In the genomic region with DNA sequence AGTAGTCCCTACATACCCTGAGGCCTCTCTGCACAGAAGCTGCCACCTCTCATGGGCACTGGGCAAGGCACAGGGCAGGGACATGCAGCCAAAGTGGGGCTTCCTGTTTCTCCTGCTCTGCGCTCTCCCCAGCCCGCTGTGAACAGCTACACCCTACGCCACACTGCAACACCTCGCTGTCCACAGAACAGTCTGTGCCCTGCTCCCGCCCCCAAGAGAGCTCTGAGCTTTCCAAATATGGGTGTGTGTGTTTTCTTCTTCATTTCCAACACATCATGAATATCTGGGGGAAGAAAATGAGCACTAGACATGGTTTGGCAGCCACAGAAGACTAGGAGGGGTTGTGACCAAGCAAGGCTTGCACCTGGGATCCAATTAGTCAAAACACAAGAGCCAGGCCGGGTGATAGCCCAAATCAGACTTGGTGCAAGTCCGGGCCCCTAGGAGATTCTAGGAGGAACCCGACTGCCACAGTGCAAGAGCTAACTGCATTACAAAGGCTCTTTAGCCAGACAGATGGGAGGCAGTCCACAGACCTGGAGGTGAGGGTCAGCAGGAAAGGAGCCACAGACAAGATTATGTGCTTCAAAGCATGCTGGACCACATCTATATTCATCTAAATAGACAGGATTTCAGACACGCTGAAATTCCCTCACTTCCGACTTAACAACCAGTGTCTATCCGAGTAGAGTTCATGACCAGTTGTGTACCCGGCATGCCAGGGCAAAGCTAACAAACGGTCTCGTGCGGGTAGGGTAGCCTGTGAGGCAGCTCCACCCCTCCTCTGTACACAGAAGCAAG, we compare ENCODE assay signal across 8 mouse cellular contexts. TPM values are rescaled to one million over a fixed set of nuclear protein-coding genes. Genes with fewer than 3 reads are reported as not detected.
DNase-seq lines count a peak whose midpoint lies in the region; ATAC-seq lines count a peak whose summit lies in the region.
"Had no signal": no experiment of that assay in that cellular context is flagged by ENCODE, and none has a peak within 500 bp of the region (broad histone marks: within the 10 kb centered on the region; RNA-seq: fewer than 3 reads in every experiment).

No protein-coding gene starts in this region.

- 91% methylated on average over 15 of the region's 15 CpGs for WGBS in hindbrain, embryonic 12.5 days
- WGBS in hindbrain, embryonic 13.5 days, result 91% methylated on average over 15 of the region's 15 CpGs

- H3K4me2 ChIP-seq in hindbrain, embryonic 12.5 days (replicated peaks), result no peak overlapping the region
- no peak overlapping the region for H3K4me2 ChIP-seq in hindbrain, embryonic 13.5 days
- H3K4me2 ChIP-seq: heart, embryonic 13.5 days had no signal

- no peaks in the 10 kb centered on the region for H3K36me3 ChIP-seq in hindbrain, embryonic 12.5 days
- 0 out of 2 replicates have a peak, but pooled peaks cover 13% of the 10 kb centered on the region for H3K36me3 ChIP-seq in hindbrain, embryonic 13.5 days

- no peaks in the 10 kb centered on the region for H3K27me3 ChIP-seq in hindbrain, embryonic 12.5 days
- no peaks in the 10 kb centered on the region for H3K27me3 ChIP-seq in hindbrain, embryonic 13.5 days
- H3K27me3 ChIP-seq: heart, embryonic 13.5 days had no signal

- H3K4me3 ChIP-seq in hindbrain, embryonic 12.5 days, result no peak overlapping the region
- no peak overlapping the region for H3K4me3 ChIP-seq in hindbrain, embryonic 13.5 days
- H3K4me3 ChIP-seq: heart, embryonic 13.5 days had no signal

- peak; percentile 5; the same call in 1 of the 2 replicates for ATAC-seq in hindbrain, embryonic 12.5 days (ENCODE audit: low FRiP score)
- ATAC-seq in hindbrain, embryonic 13.5 days (ENCODE audit: low FRiP score), result no peak

- H3K9ac ChIP-seq in hindbrain, embryonic 12.5 days, result no peak overlapping the region
- H3K9ac ChIP-seq in hindbrain, embryonic 13.5 days, result no peak overlapping the region
- H3K9ac ChIP-seq: heart, embryonic 13.5 days had no signal

- peak; percentile 39 for DNase-seq in 416B (ENCODE audit: low read depth)
- peak; percentile 85 for DNase-seq in brain, adult 2 months (ENCODE audit: low read depth, low spot score)
- peak; percentile 30 to 46 for DNase-seq in lung, postnatal 4 days
- no peak for DNase-seq in urinary bladder, adult 2 months (ENCODE audit: low spot score)
- DNase-seq in spleen, adult 12 weeks (ENCODE audit: low spot score), result no peak

- no peak overlapping the region for H3K27ac ChIP-seq in hindbrain, embryonic 12.5 days
- H3K27ac ChIP-seq in hindbrain, embryonic 13.5 days, result no peak overlapping the region; the same call in 1 of the 2 replicates
- H3K27ac ChIP-seq: heart, embryonic 13.5 days had no signal

- no peaks in the 10 kb centered on the region; the same call in 1 of the 2 replicates for H3K4me1 ChIP-seq in hindbrain, embryonic 12.5 days
- peaks cover 12% of the 10 kb centered on the region; the same call in 1 of the 2 replicates for H3K4me1 ChIP-seq in hindbrain, embryonic 13.5 days (replicated peaks)

- no peaks in the 10 kb centered on the region for H3K9me3 ChIP-seq in hindbrain, embryonic 12.5 days (replicated peaks)
- H3K9me3 ChIP-seq in hindbrain, embryonic 13.5 days, result no peaks in the 10 kb centered on the region
- H3K9me3 ChIP-seq: heart, embryonic 13.5 days had no signal

RNA-seq across cellular contexts. Expression of gene Ttc7b, which starts 39.8 kb away (rescaled TPM):
- 5.1 and 6.1 TPM in 2 replicates for polyA plus RNA-seq in hindbrain, embryonic 12.5 days (2016; fragmentation: Nextera tagmentation; extraction: Ambion mirVana)
- 6.9 and 7.3 TPM in 2 replicates for polyA plus RNA-seq in hindbrain, embryonic 13.5 days (2015; fragmentation: Nextera tagmentation; extraction: Ambion mirVana)
- 26.9 and 28.9 TPM in 2 replicates for polyA plus RNA-seq in urinary bladder, adult 2 months (2012; rRNA removed)

Comparison
In these comparisons a context has a peak if more than half of its experiments do, and no peak if none do; other contexts are left out.
1. DNase-seq: peak in 416B (single experiment), brain, adult 2 months (single experiment) and lung, postnatal 4 days (2 of 2); none in urinary bladder, adult 2 months (single experiment) and spleen, adult 12 weeks (single experiment).